Mouse (Mus musculus) kidney, embryonic 15.5 days (tissue): ENCODE measurements around the gene Tshz2. TPM values are rescaled to one million over a fixed set of nuclear protein-coding genes. Genes with fewer than 3 reads are reported as not detected.
A peak's percentile ranks its signal among the peaks of the same experiment; 100 is the strongest.
"Not testable (repeated sequence)": the region's sequence is repeated elsewhere in the genome, so short reads cannot be mapped to it uniquely, and the experiment has no call there.

ENCODE experiments used
- ATAC-seq: fragments of 200-750 bp; cut with Nextera tagmentation; replicated peaks from 2 replicates; pipeline ENCODE4 v1.8.0; 2017; ENCODE audit warnings: moderate TSS enrichment; ENCODE audit not compliant: low FRiP score
- H3K27ac ChIP-seq: fragments of 300-500 bp; sonication (generic); 2 replicates; pipeline ENCODE4 v1.5.1; 2015; ENCODE audit warnings: mild to moderate bottlenecking, inconsistent platforms
- H3K27me3 ChIP-seq: fragments of 300-500 bp; sonication (generic); 2 replicates; pipeline ENCODE4 v1.6.1; 2015; ENCODE audit warnings: inconsistent platforms
- H3K36me3 ChIP-seq: fragments of 300-500 bp; sonication (generic); 2 replicates; pipeline ENCODE4 v1.6.1; 2015; ENCODE audit warnings: inconsistent platforms
- H3K4me1 ChIP-seq: fragments of 300-500 bp; sonication (generic); 2 replicates; pipeline ENCODE4 v1.6.1; 2015; ENCODE audit warnings: inconsistent platforms
- H3K4me2 ChIP-seq: fragments of 300-500 bp; sonication (generic); 2 replicates; pipeline ENCODE4 v1.6.1; 2015; ENCODE audit warnings: moderate library complexity, mild to moderate bottlenecking, inconsistent platforms
- H3K4me3 ChIP-seq: fragments of 300-500 bp; sonication (generic); replicated peaks from 2 replicates; pipeline ENCODE4 v1.5.1; 2015; ENCODE audit warnings: mild to moderate bottlenecking, inconsistent platforms
- H3K9ac ChIP-seq: fragments of 300-500 bp; sonication (generic); 2 replicates; pipeline ENCODE4 v1.6.1; 2015; ENCODE audit warnings: mild to moderate bottlenecking, inconsistent platforms
- H3K9me3 ChIP-seq: fragments of 300-500 bp; sonication (generic); replicated peaks from 2 replicates; pipeline ENCODE4 v1.6.1; 2016; ENCODE audit warnings: inconsistent platforms
- WGBS: fragments of 180-500 bp; shearing (Covaris S2); methylation state at CpG from one replicate; pipeline ENCODE4 v1.1.7; 2015; ENCODE audit warnings: mixed read lengths; 5-methylcytosine and 5-hydroxymethylcytosine counted together
- polyA plus RNA-seq: library from polyadenylated mRNA; unstranded; fragments of >200 nt; fragmentation: Nextera tagmentation; extraction: Ambion mirVana; gene quantifications from 2 replicates; pipeline ENCODE4 v1.2.1, GENCODE M21; 2015

Tshz2 gene
- polyA plus RNA-seq, 1 experiment from 2014 or later: 17.8 TPM

DNA sequence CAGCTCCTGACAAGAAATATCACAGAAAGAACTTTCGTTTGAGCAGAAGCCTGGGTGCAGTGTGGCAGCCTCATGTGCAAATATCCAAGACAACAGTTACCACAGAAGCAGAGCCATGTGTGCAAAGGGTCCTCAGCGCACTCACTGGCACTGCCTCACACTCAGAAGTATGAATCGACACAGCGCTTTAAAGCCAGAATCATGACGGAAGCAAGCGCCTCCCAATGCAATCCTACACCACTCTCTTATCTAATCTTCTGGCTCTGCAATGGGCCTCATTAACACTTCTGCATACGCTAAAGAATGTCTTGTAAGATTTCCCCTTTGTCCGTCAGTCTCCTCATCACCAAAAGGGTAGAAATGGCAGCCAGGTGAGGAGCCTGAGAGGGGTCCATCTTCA is 133.4 kb downstream of the Tshz2 start:
- H3K4me1 ChIP-seq: peaks cover 8% of the 10 kb centered on the region; the same call in 1 of the 2 replicates
- H3K36me3 ChIP-seq: no peaks in the 10 kb centered on the region
- ATAC-seq: no peak
- no peaks in the 10 kb centered on the region for H3K9me3 ChIP-seq
- no peak overlapping the region for H3K4me2 ChIP-seq
- H3K27me3 ChIP-seq: no peaks in the 10 kb centered on the region
- H3K27ac ChIP-seq: no peak overlapping the region
- no peak overlapping the region for H3K9ac ChIP-seq
- H3K4me3 ChIP-seq: no peak overlapping the region
- 81% methylated on average over 8 of the region's 8 CpGs for WGBS

DNA sequence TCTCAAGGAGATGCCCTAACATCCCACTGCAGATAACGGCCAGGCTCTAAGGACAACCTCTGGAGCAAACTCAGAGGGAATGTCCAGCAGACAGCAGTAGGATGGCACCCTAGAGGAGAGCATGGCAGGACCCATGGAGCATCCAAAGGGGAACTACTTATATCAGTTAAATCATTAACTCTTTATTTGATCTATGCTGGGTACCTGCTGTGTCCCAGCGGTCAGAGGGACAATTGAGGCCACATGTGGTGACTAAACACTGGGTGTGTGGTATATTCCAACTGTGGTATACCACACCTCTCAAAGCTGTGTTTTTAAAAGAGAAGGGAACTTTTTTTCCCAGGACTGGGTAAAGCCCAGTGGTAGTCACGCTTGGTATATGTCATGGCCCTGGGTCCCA is 134.5 kb downstream of the Tshz2 start:
- Histone ChIP-seq H3K36me3 (no peaks in the 10 kb centered on the region), H3K27ac (no peak overlapping the region), H3K9me3 (no peaks in the 10 kb centered on the region), H3K4me2 (no peak overlapping the region), H3K27me3 (no peaks in the 10 kb centered on the region), H3K9ac (no peak overlapping the region), H3K4me1 (0 out of 2 replicates have a peak, but pooled peaks cover 6% of the 10 kb centered on the region), H3K4me3 (no peak overlapping the region)
- 79% methylated on average over 3 of the region's 3 CpGs for WGBS
- no peak for ATAC-seq

DNA sequence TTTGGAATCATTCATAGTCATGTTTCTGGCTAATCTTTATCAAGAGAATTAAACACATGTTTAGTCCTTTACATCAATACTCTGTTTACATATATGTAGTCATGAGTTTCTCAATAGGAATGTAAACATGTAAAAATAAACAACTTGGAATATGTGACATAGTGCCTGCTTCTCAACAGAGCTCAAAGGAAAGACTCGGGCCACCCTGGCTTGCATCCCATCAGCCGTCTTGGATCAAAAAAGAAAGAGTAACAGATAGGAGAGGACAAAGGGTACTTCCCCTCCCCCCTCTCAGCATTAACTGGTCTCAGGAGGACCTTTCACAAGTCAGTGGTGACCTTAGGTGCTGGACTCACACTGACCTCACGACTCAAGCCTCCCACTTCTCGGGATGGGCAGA is 142.3 kb downstream of the Tshz2 start:
- no peaks in the 10 kb centered on the region for H3K27me3 ChIP-seq
- H3K9ac ChIP-seq: no peak overlapping the region
- no peaks in the 10 kb centered on the region for H3K36me3 ChIP-seq
- no peak overlapping the region for H3K27ac ChIP-seq
- H3K4me3 ChIP-seq: no peak overlapping the region
- peaks cover 37% of the 10 kb centered on the region for H3K4me1 ChIP-seq
- 47% methylated on average over 4 of the region's 4 CpGs for WGBS
- H3K9me3 ChIP-seq: no peaks in the 10 kb centered on the region
- no peak for ATAC-seq
- H3K4me2 ChIP-seq: no peak overlapping the region

DNA sequence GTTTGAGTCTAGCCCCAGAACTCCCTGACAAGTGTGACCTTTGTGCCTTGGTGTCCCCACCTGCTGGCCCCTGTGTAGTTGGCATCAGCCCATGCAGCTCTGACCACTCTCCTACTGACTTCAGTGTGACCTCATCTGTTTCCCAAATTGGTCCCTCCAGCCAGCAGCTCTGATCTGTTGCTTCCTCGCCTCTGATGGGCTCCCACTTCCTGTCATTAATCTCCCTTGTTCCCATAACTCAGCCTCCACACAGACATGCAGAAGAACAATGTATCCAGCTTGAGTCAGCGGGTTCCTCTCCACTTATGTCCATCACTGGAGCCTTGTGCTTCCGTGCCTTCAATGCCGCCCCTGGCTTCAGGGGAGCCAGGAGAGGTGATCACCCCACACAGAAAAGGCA is 144.4 kb downstream of the Tshz2 start:
- ATAC-seq: peak; percentile 61
- Histone ChIP-seq H3K9ac (no peak overlapping the region), H3K27me3 (no peaks in the 10 kb centered on the region), H3K4me2 (no peak overlapping the region), H3K36me3 (no peaks in the 10 kb centered on the region), H3K4me3 (no peak overlapping the region), H3K9me3 (no peaks in the 10 kb centered on the region), H3K27ac (peak overlapping the region; percentile 19; the same call in 1 of the 2 replicates), H3K4me1 (peaks cover 43% of the 10 kb centered on the region)
- WGBS: 24% methylated on average over 4 of the region's 4 CpGs

DNA sequence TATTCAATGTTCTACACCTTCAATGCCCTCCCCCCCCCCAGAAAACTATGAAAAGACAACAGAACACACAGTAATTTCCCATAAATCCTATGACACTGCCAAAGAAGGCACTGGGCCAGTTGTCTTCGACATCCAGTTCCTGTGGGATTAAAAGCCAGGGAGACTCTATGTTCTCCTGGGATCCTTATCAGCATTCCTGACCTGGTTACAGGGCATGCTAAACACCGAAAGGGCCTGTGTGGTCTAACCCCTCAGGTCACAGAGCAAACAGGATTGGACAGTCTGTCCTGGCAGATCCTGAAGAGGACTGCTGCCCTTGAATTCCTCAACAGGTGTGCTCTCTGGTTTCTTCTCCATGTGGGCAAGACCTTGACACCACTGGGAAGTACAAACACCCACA is 145.0 kb downstream of the Tshz2 start:
- ATAC-seq: 0 out of 2 replicates have a peak, but pooled peaks have one; percentile 17
- WGBS: 40% methylated on average over 2 of the region's 2 CpGs
- H3K9ac ChIP-seq: no peak overlapping the region
- H3K4me2 ChIP-seq: no peak overlapping the region
- H3K9me3 ChIP-seq: no peaks in the 10 kb centered on the region
- no peaks in the 10 kb centered on the region for H3K27me3 ChIP-seq
- no peak overlapping the region for H3K4me3 ChIP-seq
- H3K4me1 ChIP-seq: peaks cover 48% of the 10 kb centered on the region
- peak overlapping the region; percentile 19 for H3K27ac ChIP-seq
- H3K36me3 ChIP-seq: no peaks in the 10 kb centered on the region

DNA sequence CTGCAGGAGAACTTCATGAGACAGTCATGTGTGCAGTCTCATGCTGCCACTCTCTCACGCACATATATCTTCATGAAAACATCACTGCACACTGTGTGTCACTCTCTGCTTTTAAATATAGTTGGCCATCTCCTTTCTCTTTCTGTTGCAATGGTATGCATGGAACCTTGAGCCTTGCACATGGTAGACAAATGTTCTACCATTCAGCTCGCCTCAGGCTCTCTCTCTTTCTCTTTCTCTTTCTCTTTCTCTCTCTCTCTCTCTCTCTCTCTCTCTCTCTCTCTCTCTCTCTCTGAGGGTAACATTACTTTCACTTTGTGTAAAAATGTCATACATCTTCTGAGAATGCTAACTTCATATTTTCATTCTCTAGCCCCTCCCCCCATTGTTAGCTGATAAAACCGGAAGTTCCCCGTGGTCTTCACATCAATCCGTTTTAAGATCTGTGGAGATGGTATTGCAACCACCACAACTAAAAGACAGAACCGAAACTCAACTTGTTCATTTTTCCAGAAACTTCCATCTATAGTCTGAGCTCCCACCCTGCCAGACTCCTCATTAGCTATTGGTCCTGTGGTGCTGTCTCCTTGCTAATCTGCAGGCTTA is 146.0 kb downstream of the Tshz2 start:
- WGBS: 82% methylated on average over 6 of the region's 6 CpGs
- ATAC-seq: no peak
- Histone ChIP-seq H3K9ac (no peak overlapping the region), H3K4me1 (peaks cover 58% of the 10 kb centered on the region), H3K9me3 (no peaks in the 10 kb centered on the region), H3K27me3 (no peaks in the 10 kb centered on the region), H3K36me3 (no peaks in the 10 kb centered on the region), H3K4me2 (no peak overlapping the region), H3K4me3 (no peak overlapping the region), H3K27ac (no peak overlapping the region)

DNA sequence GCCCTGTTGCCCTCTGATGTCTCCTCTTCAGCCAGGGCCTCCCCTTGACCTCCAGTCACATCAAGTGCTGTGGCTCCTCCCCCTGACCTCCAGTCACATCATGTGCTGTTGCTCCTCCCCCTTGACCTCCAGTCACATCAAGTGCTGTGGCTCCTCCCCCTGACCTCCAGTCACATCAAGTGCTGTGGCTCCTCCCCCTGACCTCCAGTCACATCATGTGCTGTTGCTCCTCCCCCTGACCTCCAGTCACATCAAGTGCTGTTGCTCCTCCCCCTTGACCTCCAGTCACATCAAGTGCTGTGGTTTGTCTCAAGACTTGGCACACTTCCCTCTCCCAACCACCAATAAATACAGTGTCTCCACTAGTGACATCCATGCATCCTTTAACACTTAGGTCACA is 148.9 kb downstream of the Tshz2 start:
- not testable (repeated sequence) for H3K9me3 ChIP-seq, H3K4me2 ChIP-seq, H3K9ac ChIP-seq, H3K27ac ChIP-seq, H3K27me3 ChIP-seq, ATAC-seq, H3K36me3 ChIP-seq, H3K4me3 ChIP-seq
- H3K4me1 ChIP-seq: peaks cover 50% of the 10 kb centered on the region

DNA sequence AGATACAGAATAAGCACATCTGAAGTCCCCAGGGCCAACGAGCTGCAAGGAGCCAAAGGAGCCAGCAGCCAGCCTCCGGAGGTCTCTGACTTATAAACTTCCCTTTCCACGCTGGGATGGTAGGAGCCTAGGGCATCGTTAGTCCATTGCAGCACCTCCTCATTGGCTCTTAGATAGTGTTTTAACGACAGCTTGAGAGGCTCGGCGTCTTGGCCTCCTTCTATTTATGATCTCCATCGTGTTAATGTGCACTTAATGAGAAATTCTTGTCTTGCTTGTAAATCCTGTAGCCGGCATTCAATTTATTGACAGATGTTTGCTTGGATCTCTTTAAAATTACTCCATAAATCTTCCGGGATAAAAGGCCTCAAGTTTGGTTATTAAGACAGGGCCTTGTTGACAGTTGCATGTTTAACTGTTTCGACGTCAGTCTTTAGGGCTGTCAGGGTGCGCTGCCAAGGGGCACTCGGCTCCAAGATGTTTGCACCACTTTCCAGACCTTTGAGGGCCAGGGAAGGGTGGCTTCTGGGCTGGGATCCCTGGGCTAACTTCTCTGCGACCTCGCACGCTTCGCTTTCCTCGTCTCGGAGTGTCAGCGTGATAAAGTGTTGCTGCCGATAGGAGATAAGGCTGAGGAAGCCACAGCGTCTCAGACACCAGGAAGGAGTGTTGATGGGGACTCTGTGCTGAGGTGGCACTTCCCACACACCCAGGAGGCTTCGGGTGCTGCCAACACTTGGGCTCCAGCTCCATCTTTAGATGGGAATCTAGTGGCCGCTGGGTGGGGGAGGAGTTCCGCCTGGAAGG is 150.3 kb downstream of the Tshz2 start:
- H3K4me3 ChIP-seq: no peak overlapping the region
- 0 out of 2 replicates have a peak overlapping the region, but pooled peaks have one; percentile 9 for H3K27ac ChIP-seq
- no peaks in the 10 kb centered on the region for H3K36me3 ChIP-seq
- H3K27me3 ChIP-seq: no peaks in the 10 kb centered on the region
- H3K9ac ChIP-seq: no peak overlapping the region
- peaks cover 51% of the 10 kb centered on the region for H3K4me1 ChIP-seq
- ATAC-seq: no peak
- H3K4me2 ChIP-seq: no peak overlapping the region
- 39% methylated on average over 26 of the region's 26 CpGs for WGBS
- H3K9me3 ChIP-seq: no peaks in the 10 kb centered on the region

DNA sequence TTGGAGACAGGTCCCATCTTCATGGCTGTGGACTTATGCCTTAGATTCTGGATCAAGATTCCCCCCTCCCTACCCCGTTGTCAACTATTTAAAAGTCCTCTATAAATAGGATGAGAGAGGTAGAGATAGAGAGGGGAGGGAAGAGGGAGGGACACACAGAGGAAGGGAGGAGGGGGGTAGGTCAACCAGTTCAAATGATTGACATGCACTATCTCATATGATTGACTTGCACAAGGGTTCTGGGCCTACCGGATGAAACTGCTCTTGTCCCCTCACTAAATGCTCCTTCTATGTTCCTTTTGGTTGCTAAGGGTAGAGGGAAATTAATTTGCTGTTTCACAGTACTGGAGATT is 150.8 kb downstream of the Tshz2 start:
- Histone ChIP-seq H3K36me3 (no peaks in the 10 kb centered on the region), H3K9me3 (no peaks in the 10 kb centered on the region), H3K27me3 (no peaks in the 10 kb centered on the region), H3K4me3 (no peak overlapping the region), H3K4me2 (no peak overlapping the region), H3K27ac (no peak overlapping the region), H3K4me1 (peaks cover 48% of the 10 kb centered on the region), H3K9ac (no peak overlapping the region)
- no peak for ATAC-seq
- WGBS: 83% methylated on average over 2 of the region's 2 CpGs

DNA sequence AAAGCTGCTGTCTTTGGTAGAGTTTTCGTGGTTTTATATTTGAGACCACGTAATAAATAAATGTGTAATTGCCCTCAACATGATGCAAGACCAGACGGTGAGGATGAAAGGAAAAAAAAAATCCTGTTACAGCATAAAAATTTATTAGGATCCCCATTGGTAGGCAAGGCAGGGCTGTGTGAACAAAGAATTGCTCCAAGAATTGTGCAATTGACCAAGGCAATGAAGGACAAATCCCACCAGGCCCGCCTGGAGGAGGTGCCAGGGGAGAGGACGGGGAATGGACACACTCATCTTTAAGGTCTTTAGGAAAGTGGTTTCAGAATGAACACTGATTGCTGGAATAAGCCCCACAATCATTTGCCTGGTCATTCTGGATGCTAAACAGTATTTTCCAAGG is 154.6 kb downstream of the Tshz2 start:
- Histone ChIP-seq H3K27me3 (no peaks in the 10 kb centered on the region), H3K4me3 (no peak overlapping the region), H3K4me2 (no peak overlapping the region), H3K9ac (no peak overlapping the region), H3K4me1 (peaks cover 61% of the 10 kb centered on the region), H3K9me3 (no peaks in the 10 kb centered on the region), H3K27ac (no peak overlapping the region), H3K36me3 (no peaks in the 10 kb centered on the region)
- no peak for ATAC-seq
- 47% methylated on average over 5 of the region's 5 CpGs for WGBS

DNA sequence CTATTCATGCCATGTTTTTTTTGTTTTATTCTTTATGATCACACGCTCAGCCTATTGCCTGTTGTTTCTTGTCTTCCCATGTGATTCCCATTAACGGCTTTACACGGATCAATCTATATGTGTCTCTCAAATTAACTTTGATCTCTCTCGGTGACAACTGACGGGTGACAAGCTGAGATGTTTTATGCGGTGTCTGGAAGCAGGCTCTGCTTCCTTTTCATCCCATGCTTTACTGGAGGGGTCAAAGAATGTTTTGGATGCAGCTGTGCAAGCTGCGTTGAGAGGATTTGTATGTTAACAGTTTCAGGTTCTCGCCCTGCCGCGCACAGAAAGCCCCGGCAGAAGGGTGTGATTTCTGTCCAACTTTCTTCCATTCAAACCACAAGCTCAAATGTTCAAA is 155.1 kb downstream of the Tshz2 start:
- H3K4me2 ChIP-seq: no peak overlapping the region
- no peak for ATAC-seq
- H3K4me1 ChIP-seq: peaks cover 61% of the 10 kb centered on the region
- no peaks in the 10 kb centered on the region for H3K36me3 ChIP-seq
- 31% methylated on average over 11 of the region's 11 CpGs for WGBS
- H3K9me3 ChIP-seq: no peaks in the 10 kb centered on the region
- no peak overlapping the region for H3K4me3 ChIP-seq
- H3K9ac ChIP-seq: no peak overlapping the region
- no peaks in the 10 kb centered on the region for H3K27me3 ChIP-seq
- H3K27ac ChIP-seq: no peak overlapping the region

DNA sequence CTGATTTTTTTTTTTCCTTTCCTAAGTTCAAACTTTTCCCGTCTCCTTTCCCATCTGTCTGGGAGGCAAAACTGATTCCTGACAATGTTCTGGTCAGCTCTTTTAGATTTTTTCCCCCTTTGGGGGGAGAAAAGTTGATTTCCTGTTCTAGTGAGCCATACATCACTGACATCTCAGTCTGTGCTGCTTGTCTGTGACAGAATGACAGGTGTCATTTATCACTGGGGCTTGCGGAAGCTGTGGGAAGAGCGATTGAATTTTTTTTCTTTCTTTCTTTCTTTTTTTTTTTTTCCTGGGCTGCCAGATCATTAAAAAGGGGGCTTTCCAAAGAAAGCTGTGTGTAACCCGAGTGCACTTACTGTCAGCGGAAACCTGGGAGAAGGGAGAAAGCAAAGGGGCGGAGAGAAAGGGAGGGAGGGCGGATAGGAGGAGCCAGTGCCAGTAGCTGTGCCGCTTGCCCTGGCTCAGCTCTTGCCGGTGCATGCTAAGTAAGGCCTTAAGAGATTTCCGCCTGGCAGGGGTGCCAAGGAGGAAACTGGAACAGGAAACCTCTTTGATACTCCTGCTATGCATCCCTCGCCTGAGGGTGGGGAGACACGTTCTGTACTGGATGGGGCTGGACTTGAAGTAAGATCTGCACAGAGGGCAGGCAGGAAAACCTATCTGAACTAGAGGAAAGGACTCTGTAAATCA is 157.8 kb downstream of the Tshz2 start:
- no peak overlapping the region for H3K9ac ChIP-seq
- peak; percentile 91 for ATAC-seq

More for the DNA sequence above, 157.8 kb downstream of the Tshz2 start:
- WGBS: 2% methylated on average over 12 of the region's 12 CpGs
- Histone ChIP-seq H3K9me3 (no peaks in the 10 kb centered on the region), H3K4me3 (peak overlapping the region; percentile 29), H3K4me1 (peaks cover 57% of the 10 kb centered on the region), H3K27me3 (no peaks in the 10 kb centered on the region), H3K27ac (peak overlapping the region; percentile 91), H3K4me2 (peak overlapping the region; percentile 59), H3K36me3 (no peaks in the 10 kb centered on the region)
